Mouse (Mus musculus) C2C12 (cell line): ENCODE results near the gene Sidt1. TPM values are rescaled to one million over a fixed set of nuclear protein-coding genes. Genes with fewer than 3 reads are reported as not detected.

Experiments
- H3K27me3 ChIP-seq: one replicate; pipeline ENCODE4 v1.6.1; 2011; ENCODE audit not compliant: control insufficient read depth, insufficient read depth, insufficient read length
- H3K36me3 ChIP-seq: one replicate; pipeline ENCODE4 v1.6.1; 2011; ENCODE audit not compliant: control insufficient read depth, insufficient read depth
- H3K4me3 ChIP-seq: one replicate; pipeline ENCODE4 v1.5.1; 2011; ENCODE audit warnings: mild to moderate bottlenecking, control low read depth; ENCODE audit not compliant: poor library complexity, insufficient read depth, severe bottlenecking
- H3K79me2 ChIP-seq: one replicate; pipeline ENCODE4 v1.6.1; 2011; ENCODE audit not compliant: control insufficient read depth, insufficient read depth
- H3K79me3 ChIP-seq: one replicate; pipeline ENCODE4 v1.6.1; 2011; ENCODE audit warnings: low read depth, control low read depth
- H3ac ChIP-seq: one replicate; pipeline ENCODE3; 2011; ENCODE audit warnings: low read depth; ENCODE audit not compliant: control insufficient read depth, insufficient read length
- CEBPB ChIP-seq: IDR thresholded peaks from one replicate; pipeline ENCODE4 v1.6.1; 2011; ENCODE audit warnings: low read depth, mild to moderate bottlenecking, control low read depth, moderate library complexity
- CTCF ChIP-seq: IDR thresholded peaks from one replicate; pipeline ENCODE4 v1.5.1; 2011; ENCODE audit not compliant: control insufficient read depth, insufficient read depth, insufficient read length
- FOSL1 ChIP-seq: IDR thresholded peaks from one replicate; pipeline ENCODE4 v1.8.0; 2011; ENCODE audit warnings: mild to moderate bottlenecking, low read length; ENCODE audit not compliant: poor library complexity, insufficient read depth, severe bottlenecking
- MAX ChIP-seq: IDR thresholded peaks from one replicate; pipeline ENCODE4 v1.6.1; 2011; ENCODE audit warnings: mild to moderate bottlenecking, control low read depth
- MYOD1 ChIP-seq: IDR thresholded peaks from one replicate; pipeline ENCODE4 v1.6.1; 2011; ENCODE audit warnings: low read depth; ENCODE audit not compliant: control insufficient read depth, insufficient read length
- MYOG ChIP-seq: IDR thresholded peaks from one replicate; pipeline ENCODE4 v1.6.1; 2011; ENCODE audit not compliant: control insufficient read depth, insufficient read length; ENCODE audit errors: extremely low read depth
- USF1 ChIP-seq: IDR thresholded peaks from one replicate; pipeline ENCODE4 v1.6.1; 2011; ENCODE audit warnings: low read depth, mild to moderate bottlenecking, control low read depth, moderate library complexity
- polyA plus RNA-seq: library from polyadenylated mRNA; unstranded; fragments of >200 nt; fragmentation: generic; extraction: Trizol; gene quantifications from one replicate; pipeline ENCODE4 v1.2.1, GENCODE M21; 2012; ENCODE audit warnings: missing spikeins

Sidt1 gene
- polyA plus RNA-seq, 1 experiment: not detected

DNA sequence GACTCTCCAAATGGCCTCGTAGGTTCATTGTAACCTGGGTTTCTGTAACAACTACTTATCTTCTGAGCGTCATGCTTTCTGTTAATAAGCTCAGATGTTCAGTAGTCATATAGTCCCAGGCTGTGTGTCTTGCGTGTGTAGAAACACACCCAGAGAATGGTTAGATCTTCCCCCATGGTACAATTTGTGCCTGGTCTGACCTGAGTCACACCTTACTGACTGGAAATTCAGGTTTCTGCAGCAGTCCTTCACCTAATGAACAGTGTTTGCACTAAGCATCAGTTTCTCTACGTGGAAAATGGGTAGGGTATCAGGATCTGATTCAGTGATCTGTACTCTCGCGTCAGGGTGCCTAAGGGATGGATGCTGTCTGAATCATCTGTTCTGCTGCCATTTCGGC lies 100.0 kb downstream of the Sidt1 start:
- no peaks in the 10 kb centered on the region for H3K36me3 ChIP-seq
- H3K79me2 ChIP-seq: no peaks in the 10 kb centered on the region
- TF ChIP-seq CTCF (no peak), FOSL1 (no peak), CEBPB (no peak), MYOG (no peak), MYOD1 (no peak), USF1 (no peak), MAX (no peak)
- no peak overlapping the region for H3K4me3 ChIP-seq
- H3K27me3 ChIP-seq: no peaks in the 10 kb centered on the region
- no peak overlapping the region for H3ac ChIP-seq
- H3K79me3 ChIP-seq: no peaks in the 10 kb centered on the region

GRCm38 (mm10) chr16:44226706-44227291 lies 106.2 kb downstream of the Sidt1 start:
- Histone ChIP-seq H3K79me3 (no peaks in the 10 kb centered on the region), H3K4me3 (no peak overlapping the region), H3ac (no peak overlapping the region), H3K79me2 (no peaks in the 10 kb centered on the region), H3K36me3 (no peaks in the 10 kb centered on the region), H3K27me3 (no peaks in the 10 kb centered on the region)
- no peak for TF ChIP-seq MYOG
- no peak for TF ChIP-seq CTCF
- TF ChIP-seq USF1: no peak
- no peak for TF ChIP-seq CEBPB
- no peak for TF ChIP-seq MYOD1
- TF ChIP-seq MAX: no peak
- no peak for TF ChIP-seq FOSL1

- Histone ChIP-seq H3K79me3 (no peaks in the 10 kb centered on the region), H3K4me3 (no peak overlapping the region), H3K27me3 (no peaks in the 10 kb centered on the region), H3K79me2 (no peaks in the 10 kb centered on the region), H3ac (no peak overlapping the region), H3K36me3 (peaks cover under 1% of the 10 kb centered on the region)
- TF ChIP-seq MYOD1 (no peak), MYOG (no peak), CTCF (no peak), CEBPB (no peak), MAX (no peak), FOSL1 (no peak), USF1 (no peak)
Observed at GRCm38 (mm10) chr16:44221463-44221862, 111.5 kb downstream of the Sidt1 start.

- TF ChIP-seq MAX (no peak), USF1 (no peak)
- Histone ChIP-seq H3K79me2 (no peaks in the 10 kb centered on the region), H3K36me3 (peaks cover 14% of the 10 kb centered on the region), H3K27me3 (no peaks in the 10 kb centered on the region), H3K4me3 (no peak overlapping the region), H3K79me3 (no peaks in the 10 kb centered on the region), H3ac (no peak overlapping the region)
Observed at GRCm38 (mm10) chr16:44216417-44216816, 116.6 kb downstream of the Sidt1 start.

DNA sequence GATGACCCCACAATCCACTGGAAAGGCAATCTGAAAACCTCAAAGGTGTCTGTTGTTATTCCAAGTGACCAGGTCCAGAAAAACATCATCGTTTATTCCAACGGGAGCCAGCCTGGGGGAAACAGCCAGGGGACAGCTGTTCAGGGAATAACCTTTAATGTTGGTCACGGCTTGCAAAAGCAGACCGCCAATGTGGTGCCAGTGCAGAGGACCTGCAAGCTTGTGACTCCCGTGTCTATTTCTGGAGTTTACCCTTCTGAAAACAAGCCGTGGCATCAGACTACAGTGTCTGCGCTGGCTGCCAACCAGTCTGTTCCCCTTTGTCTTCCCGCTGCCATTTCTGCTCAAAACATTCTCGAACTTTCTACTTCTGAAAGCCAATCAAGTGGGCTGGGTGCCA lies 117.5 kb downstream of the Sidt1 start:
- Histone ChIP-seq H3K79me3 (no peaks in the 10 kb centered on the region), H3K79me2 (no peaks in the 10 kb centered on the region), H3K36me3 (peaks cover 14% of the 10 kb centered on the region), H3K4me3 (no peak overlapping the region), H3K27me3 (no peaks in the 10 kb centered on the region), H3ac (no peak overlapping the region)
- TF ChIP-seq USF1 (no peak), MAX (no peak), MYOG (no peak), CTCF (no peak)

- H3K4me3 ChIP-seq: no peak overlapping the region
- no peak overlapping the region for H3ac ChIP-seq
- peaks cover 14% of the 10 kb centered on the region for H3K36me3 ChIP-seq
- H3K27me3 ChIP-seq: no peaks in the 10 kb centered on the region
- TF ChIP-seq USF1 (no peak), MYOG (no peak), CEBPB (no peak), FOSL1 (no peak), MYOD1 (no peak), CTCF (no peak), MAX (no peak)
- H3K79me3 ChIP-seq: no peaks in the 10 kb centered on the region
- H3K79me2 ChIP-seq: no peaks in the 10 kb centered on the region
Observed at GRCm38 (mm10) chr16:44212703-44213102, 120.3 kb downstream of the Sidt1 start.
